Mouse (Mus musculus) liver, embryonic 14.5 days (tissue): ENCODE results near the gene Dgka.

Experiments used
- CTCF ChIP-seq: IDR thresholded peaks from 2 replicates; pipeline ENCODE4 v1.5.1; 2016; ENCODE audit warnings: antibody characterized with exemption, low read depth, control low read depth
- EP300 ChIP-seq: IDR thresholded peaks from 2 replicates; pipeline ENCODE4 v1.6.1; 2016; ENCODE audit warnings: antibody characterized with exemption, low read depth

- TF ChIP-seq CTCF (no peak), EP300 (no peak)
Measured at GRCm38 (mm10) chr10:128794391-128794790, 49.7 kb upstream of the Dgka start.
